Mouse (Mus musculus): ENCODE measurements around the gene Asf1b.

Gene Asf1b

DNA sequence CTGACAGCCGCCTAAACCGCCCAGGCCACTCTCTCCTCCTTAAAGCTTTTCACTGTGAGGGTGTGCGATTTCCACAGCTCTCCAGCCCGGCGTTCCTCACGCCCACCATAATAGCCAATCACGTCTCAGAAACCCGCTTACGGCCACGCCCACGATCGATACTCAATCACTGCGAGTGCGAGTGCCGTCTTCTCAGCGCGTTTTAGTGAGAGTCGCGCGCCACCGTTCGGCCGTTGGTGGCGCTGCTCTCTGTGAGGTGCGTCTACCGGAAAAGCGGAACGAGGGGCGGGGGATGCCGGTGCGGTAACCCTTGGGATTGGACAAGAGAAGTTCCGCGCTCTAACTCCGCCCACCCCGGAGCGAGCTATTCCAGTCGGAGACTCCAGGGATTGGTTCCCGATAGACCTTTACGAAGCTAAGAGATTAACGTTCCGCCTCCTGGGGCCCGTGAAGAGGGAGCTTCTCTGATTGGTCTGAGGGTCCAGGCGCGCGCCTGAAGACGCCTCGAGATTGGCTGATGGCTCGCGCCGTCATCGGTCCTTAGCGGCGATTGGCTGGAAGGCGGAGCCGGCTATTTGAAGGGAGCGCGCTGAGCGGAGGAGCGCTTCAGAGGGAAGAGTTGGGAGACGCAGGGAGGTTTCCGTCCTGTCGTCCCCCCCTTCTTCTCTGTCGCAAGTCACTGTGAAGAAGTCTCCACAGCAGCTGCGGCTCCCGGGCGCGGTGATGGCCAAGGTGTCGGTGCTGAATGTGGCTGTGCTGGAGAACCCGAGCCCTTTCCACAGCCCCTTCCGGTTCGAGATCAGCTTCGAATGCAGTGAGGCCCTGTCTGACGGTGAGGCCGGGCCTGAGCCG, at the start of gene Asf1b, which contains the start of gene Gm10644:
TSS of gene Asf1b (plus strand) at position 402 of the 852 bp plus-strand sequence.
TSS of gene Gm10644 (minus strand) at position 100 of the 852 bp plus-strand sequence.
- peak; percentile 99 for ATAC-seq (ENCODE audit: low TSS enrichment)

GRCm38 (mm10) chr8:83908583-83908982, 46.7 kb upstream of the Asf1b start:
- peak; percentile 62 for ATAC-seq (ENCODE audit: low TSS enrichment)

DNA sequence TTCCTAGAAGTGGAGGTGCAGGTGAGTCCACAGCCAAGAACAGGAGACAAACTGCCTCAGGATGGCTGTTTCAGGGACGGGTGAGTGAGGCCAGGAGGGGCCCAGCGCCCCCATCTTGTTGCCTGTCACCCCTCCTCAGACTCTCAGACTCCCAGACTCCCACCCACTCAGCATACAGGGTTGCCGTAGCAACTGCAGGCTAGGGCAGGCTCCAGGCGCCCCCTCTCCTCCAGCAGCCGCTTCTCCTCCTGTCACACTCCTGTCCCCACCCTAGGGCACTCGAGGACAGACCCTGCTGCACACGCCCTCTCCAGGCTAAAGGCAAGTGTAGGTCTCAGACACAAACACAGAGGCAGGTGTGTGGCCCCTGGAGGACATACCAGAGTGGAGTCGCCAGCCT, 46.0 kb upstream of the Asf1b start:
- ATAC-seq (ENCODE audit: low TSS enrichment), result peak; percentile 47

DNA sequence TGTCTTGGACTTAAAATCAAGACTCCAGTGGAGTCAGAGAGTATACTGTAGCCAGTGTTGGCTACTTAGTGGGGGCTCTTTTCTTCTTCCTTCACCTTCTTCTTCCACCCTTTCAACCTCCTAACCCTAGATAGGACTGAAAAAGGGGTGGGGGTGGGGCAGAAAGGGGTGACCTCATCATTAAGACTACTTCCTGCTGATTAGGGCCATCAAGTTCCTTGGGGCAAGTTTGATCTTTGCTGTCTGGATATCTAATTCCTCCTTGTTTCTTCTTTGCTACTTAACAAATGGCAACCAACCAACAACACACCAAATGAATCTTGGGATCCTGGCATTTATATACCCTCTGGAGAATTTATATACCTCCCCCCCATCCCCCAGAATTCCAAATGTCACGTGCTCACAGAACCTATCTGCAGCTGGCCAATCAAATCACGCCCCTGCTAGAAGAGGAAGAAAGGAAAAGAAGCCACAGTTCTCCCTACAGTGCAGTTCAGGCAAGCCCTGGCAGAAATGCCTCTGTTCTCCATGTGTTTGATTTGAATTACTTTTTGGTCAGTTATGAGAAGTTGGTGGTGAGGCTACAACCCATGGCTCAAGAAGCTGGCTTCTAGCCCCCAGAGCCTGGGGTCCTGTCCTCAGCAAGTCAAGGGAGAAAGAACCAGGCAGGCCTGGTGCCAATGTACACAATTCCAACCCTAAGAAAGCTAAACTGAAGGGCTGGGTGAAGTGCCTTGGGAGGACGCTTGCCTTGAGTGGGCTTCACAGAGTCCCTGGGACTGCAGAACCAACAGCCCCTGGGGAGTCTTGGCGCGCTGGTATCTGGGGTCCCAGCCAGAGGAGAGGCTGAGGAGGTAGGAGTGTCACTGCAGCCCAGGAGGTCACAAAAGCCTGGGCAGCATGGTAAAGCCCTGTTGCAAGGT, 43.2 kb upstream of the Asf1b start:
- ATAC-seq (ENCODE audit: low TSS enrichment), result no peak

- ATAC-seq (ENCODE audit: low TSS enrichment), result no peak
Measured at GRCm38 (mm10) chr8:83914232-83914631, 41.1 kb upstream of the Asf1b start.

DNA sequence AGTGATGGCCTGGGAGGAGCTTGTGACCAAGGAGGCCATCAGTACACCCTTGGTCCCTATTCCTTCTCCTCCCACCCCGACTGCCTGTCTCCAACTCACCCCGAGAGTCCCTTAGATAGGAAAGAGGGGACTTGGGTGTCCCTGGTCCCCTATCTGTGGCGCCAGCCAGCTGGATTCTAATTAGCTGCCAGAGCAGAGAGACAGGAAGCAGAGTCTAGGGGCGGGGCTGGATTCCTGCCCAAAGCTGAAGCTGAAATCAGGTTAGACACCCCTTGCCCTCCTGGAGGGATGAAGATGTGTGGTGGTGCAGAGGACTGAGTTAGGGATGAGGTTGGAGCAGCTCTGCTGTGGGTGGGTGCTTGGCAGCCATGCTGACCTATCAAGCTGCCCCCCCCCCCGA, 40.4 kb upstream of the Asf1b start:
- ATAC-seq (ENCODE audit: low TSS enrichment), result no peak; the same call in 1 of the 2 replicates

- peak; percentile 71 for ATAC-seq (ENCODE audit: low TSS enrichment)
Measured at GRCm38 (mm10) chr8:83916015-83916414, 39.3 kb upstream of the Asf1b start.

- no peak for ATAC-seq (ENCODE audit: low TSS enrichment)
Measured at GRCm38 (mm10) chr8:83917566-83917965, 37.7 kb upstream of the Asf1b start.

DNA sequence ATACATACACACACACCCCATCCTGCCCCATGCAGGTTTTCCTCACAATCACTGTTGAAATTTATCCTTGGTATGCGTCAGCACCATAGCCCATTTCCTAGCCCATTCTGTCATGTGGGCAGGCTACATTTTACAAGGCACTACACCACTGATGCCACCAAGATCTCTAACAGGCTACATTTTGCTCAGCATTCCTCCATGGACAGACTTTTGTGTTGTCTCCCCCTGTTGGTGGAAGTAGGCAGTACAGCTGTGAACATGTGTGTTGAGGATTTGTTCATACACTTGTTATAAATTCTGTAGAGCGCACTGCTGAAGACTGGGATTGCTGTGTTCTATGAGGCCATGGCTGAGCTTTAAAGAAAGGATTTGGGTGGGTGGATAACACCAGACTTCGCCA, 33.7 kb upstream of the Asf1b start:
- peak; percentile 66 for ATAC-seq (ENCODE audit: low TSS enrichment)

DNA sequence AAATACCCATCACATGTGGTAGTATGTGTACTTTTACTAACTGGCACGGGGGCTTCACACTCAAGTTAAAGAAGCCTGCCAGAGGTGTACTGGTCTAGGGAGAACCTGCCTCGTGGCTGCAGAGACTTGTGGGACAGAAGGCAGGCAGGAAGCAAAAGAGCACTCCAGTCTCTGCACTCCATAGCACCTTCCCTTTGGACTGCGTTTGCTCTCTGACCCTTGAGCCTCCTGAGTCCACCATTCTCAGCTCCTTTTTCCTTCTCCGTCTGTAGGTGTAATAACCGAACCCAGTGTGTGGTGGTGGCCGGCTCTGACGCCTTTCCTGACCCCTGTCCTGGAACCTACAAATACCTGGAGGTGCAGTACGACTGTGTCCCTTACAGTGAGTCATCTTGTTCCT, 32.6 kb upstream of the Asf1b start:
- ATAC-seq (ENCODE audit: low TSS enrichment), result no peak

GRCm38 (mm10) chr8:83924585-83924984, 30.7 kb upstream of the Asf1b start:
- ATAC-seq (ENCODE audit: low TSS enrichment), result no peak

- ATAC-seq (ENCODE audit: low TSS enrichment), result no peak
Measured at GRCm38 (mm10) chr8:83926266-83926665, 29.0 kb upstream of the Asf1b start.

GRCm38 (mm10) chr8:83934222-83934621, 21.1 kb upstream of the Asf1b start:
- ATAC-seq (ENCODE audit: low TSS enrichment), result no peak

GRCm38 (mm10) chr8:83934994-83935393, 20.3 kb upstream of the Asf1b start:
- no peak for ATAC-seq (ENCODE audit: low TSS enrichment)

- no peak for ATAC-seq (ENCODE audit: low TSS enrichment)
Measured at GRCm38 (mm10) chr8:83935435-83935834, 19.9 kb upstream of the Asf1b start.

- no peak for ATAC-seq (ENCODE audit: low TSS enrichment)
Measured at GRCm38 (mm10) chr8:83937645-83938044, 17.7 kb upstream of the Asf1b start.

- no peak for ATAC-seq (ENCODE audit: low TSS enrichment)
Measured at GRCm38 (mm10) chr8:83938330-83938729, 17.0 kb upstream of the Asf1b start.

GRCm38 (mm10) chr8:83941066-83941677, 14.1 kb upstream of the Asf1b start:
- ATAC-seq (ENCODE audit: low TSS enrichment), result no peak

GRCm38 (mm10) chr8:83942446-83942845, 12.9 kb upstream of the Asf1b start:
- ATAC-seq (ENCODE audit: low TSS enrichment), result peak; percentile 73

DNA sequence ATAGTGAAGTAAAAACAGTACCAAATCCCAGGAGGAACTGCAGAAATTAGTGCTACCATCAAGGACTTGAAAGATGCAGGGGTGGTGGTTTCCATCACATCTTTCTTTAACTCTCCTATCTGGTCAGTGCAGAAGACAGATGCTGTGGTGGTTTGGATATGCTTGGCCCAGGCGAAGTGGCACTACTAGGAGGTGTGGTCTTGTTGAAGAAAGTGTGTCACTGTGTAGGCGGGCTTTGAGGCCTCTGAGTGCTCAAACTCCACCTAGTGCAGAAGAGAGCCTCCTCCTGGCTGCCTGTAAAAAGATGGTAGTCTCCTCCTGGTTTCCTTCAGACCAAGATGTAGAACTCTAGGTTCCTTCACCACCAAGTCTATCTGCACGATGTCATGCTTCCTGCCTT, 9.8 kb upstream of the Asf1b start:
- ATAC-seq (ENCODE audit: low TSS enrichment), result peak; percentile 31; the same call in 1 of the 2 replicates

DNA sequence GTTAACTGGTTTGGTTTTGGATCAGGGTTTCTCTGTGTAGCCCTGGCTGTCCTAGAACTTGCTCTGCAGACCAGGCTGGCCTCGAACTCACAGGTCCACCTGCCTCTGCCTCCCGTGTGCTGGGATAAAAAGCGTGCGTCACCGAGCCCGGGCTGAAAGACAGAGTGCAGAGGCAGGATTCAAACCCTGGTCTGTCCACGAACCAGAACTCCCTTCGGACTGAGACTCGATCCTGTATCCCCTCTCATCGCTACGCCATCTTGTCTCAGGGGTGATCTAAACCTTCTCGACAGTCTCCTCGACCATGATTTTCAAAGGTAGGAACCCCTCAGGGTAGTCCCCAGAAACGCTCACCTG, 580 bp upstream of the Asf1b start:
- no peak for ATAC-seq (ENCODE audit: low TSS enrichment)

DNA sequence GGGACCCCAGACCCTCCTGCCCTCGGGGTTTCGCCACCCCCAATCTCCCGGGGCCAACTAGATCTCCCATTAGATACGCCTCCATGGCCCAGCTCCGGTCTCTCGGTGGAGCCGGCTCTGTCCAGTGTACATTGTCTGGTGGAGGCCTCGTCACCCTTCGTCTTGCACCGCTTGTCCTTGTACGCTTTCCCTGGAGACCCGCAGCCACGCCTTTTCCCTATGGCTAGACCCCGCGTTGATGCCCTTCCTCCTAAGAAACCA, 581 bp downstream of the Asf1b start:
- no peak for ATAC-seq (ENCODE audit: low TSS enrichment)

Data from frontal cortex, adult (tissue).